Mouse (Mus musculus) testis, adult 2 months (tissue): ENCODE results near the gene Uimc1.

Experiments
- CTCF ChIP-seq: fragments of 200-500 bp; IDR thresholded peaks from 2 replicates; pipeline ENCODE4 v1.5.1; 2012; ENCODE audit warnings: low read depth, mild to moderate bottlenecking, inconsistent platforms, low read length, moderate library complexity; ENCODE audit not compliant: control insufficient read depth, insufficient read depth, insufficient replicate concordance
- POLR2A ChIP-seq: fragments of 200-500 bp; IDR thresholded peaks from 2 replicates; pipeline ENCODE4 v1.6.1; 2012; ENCODE audit warnings: low read depth, mild to moderate bottlenecking, inconsistent platforms, low read length, moderate library complexity; ENCODE audit not compliant: control insufficient read depth

DNA sequence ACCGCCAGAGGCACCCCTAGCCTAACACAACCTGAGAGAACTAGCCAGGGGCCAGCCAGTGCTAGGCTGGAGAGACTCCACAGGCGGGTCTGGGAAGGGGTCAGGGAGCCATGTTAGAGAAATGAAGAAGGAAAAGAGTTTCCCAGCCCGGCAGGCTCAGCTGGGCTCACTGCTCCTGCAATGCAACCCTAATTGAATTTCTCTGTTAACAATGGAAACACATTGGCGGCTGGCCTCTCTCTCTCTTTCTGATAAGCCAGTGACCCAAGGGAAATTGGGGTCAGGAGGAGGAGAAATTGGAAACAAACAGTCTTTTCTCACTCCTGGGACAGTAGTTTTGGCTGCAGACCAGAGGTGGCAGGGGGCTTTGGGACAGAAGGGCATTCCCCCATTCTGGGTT lies 105.5 kb downstream of the Uimc1 start:
- TF ChIP-seq POLR2A (no peak), CTCF (no peak)
